22 mouse cellular contexts compared by ENCODE assay signal in genomic region chr3:58370811-58371210, GRCm38 (mm10). TPM values are rescaled to one million over a fixed set of nuclear protein-coding genes. Genes with fewer than 3 reads are reported as not detected.
DNase-seq lines count a peak whose midpoint lies in the region; ATAC-seq and TF ChIP-seq lines count a peak whose summit lies in the region.
"Had no signal": no experiment of that assay in that cellular context is flagged by ENCODE, and none has a peak within 500 bp of the region (broad histone marks: within the 10 kb centered on the region; RNA-seq: fewer than 3 reads in every experiment).

No protein-coding gene starts in this region.

- TF ChIP-seq POLR2A in brain, embryonic 14.5 days (IDR thresholded peaks at IDR 0.05; ENCODE audit: borderline replicate concordance, extremely low read depth, insufficient read depth, insufficient read length, poor library complexity, severe bottlenecking): no peak

- peak overlapping the region; percentile 85 for H3K27ac ChIP-seq in heart, embryonic 10.5 days
- H3K27ac ChIP-seq in heart, postnatal 0 days (ENCODE audit: low read depth): peak overlapping the region; percentile 97
- no peak overlapping the region for H3K27ac ChIP-seq in forebrain, embryonic 12.5 days
- H3K27ac ChIP-seq: hindbrain, embryonic 12.5 days; midbrain, embryonic 13.5 days had no signal

- H3K36me3 ChIP-seq in heart, embryonic 10.5 days: no peaks in the 10 kb centered on the region
- H3K36me3 ChIP-seq in heart, postnatal 0 days (replicated peaks; ENCODE audit: control insufficient read depth, insufficient read depth, low read length): no peaks in the 10 kb centered on the region
- H3K36me3 ChIP-seq in forebrain, embryonic 12.5 days (replicated peaks): no peaks in the 10 kb centered on the region
- H3K36me3 ChIP-seq: hindbrain, embryonic 12.5 days; midbrain, embryonic 13.5 days had no signal

- peaks cover 37% of the 10 kb centered on the region for H3K4me1 ChIP-seq in heart, embryonic 10.5 days
- peaks cover 46% of the 10 kb centered on the region for H3K4me1 ChIP-seq in heart, postnatal 0 days (ENCODE audit: control insufficient read depth, insufficient read depth)
- peaks cover 16% of the 10 kb centered on the region for H3K4me1 ChIP-seq in forebrain, embryonic 12.5 days

- no peaks in the 10 kb centered on the region for H3K9me3 ChIP-seq in heart, embryonic 10.5 days
- no peaks in the 10 kb centered on the region for H3K9me3 ChIP-seq in heart, postnatal 0 days (replicated peaks; ENCODE audit: control insufficient read depth, low read length)
- H3K9me3 ChIP-seq in forebrain, embryonic 12.5 days: no peaks in the 10 kb centered on the region
- H3K9me3 ChIP-seq: hindbrain, embryonic 12.5 days; megakaryocyte, embryonic 14.5 days; midbrain, embryonic 13.5 days had no signal

- DNase-seq in heart, embryonic 10.5 days (ENCODE audit: low spot score): no peak
- no peak for DNase-seq in heart, adult 11 months
- peak; percentile 39 for DNase-seq in heart, postnatal 0 days (ENCODE audit: low spot score)
- DNase-seq in heart, postnatal 4 days: no peak
- DNase-seq in 3134 (ENCODE audit: extremely low read depth, insufficient read length, low spot score): peak; percentile 22
- peak; percentile 15 for DNase-seq in brain, embryonic 14.5 days (ENCODE audit: low read depth)
- no peak for DNase-seq in embryo, embryonic 10 days (ENCODE audit: low spot score)
- DNase-seq: adrenal gland, adult 2 months; cerebellum, adult 2 months; cerebellum, postnatal 36 days; gastrocnemius, postnatal 25 days; heart, adult 2 months; kidney, adult 18-20 months; left cerebral cortex, postnatal 4 days; liver, postnatal 0 days; lung, postnatal 36 days; right cerebral cortex, postnatal 25 days; spleen, adult 18-20 months had no signal

- TF ChIP-seq EP300 in heart, postnatal 0 days (IDR thresholded peaks at IDR 0.05; ENCODE audit: low read depth): no peak

- no peak overlapping the region for H3K9ac ChIP-seq in heart, postnatal 0 days (replicated peaks; ENCODE audit: low read depth, low read length)
- H3K9ac ChIP-seq in forebrain, embryonic 12.5 days: no peak overlapping the region
- H3K9ac ChIP-seq: hindbrain, embryonic 12.5 days; liver, postnatal 0 days; midbrain, embryonic 13.5 days had no signal

- no peak for TF ChIP-seq CTCF in heart, postnatal 0 days (IDR thresholded peaks at IDR 0.05; ENCODE audit: low read depth)
- no peak for TF ChIP-seq CTCF in brain, embryonic 14.5 days (IDR thresholded peaks at IDR 0.05; ENCODE audit: borderline replicate concordance, extremely low read depth, insufficient read depth, insufficient read length)

- H3K4me2 ChIP-seq in heart, postnatal 0 days (ENCODE audit: low read depth, low read length): 0 out of 2 replicates have a peak overlapping the region, but pooled peaks have one; percentile 6
- H3K4me2 ChIP-seq in forebrain, embryonic 12.5 days: no peak overlapping the region
- H3K4me2 ChIP-seq: hindbrain, embryonic 12.5 days; midbrain, embryonic 13.5 days had no signal

- no peak overlapping the region for H3K4me3 ChIP-seq in heart, embryonic 10.5 days
- H3K4me3 ChIP-seq in heart, postnatal 0 days (ENCODE audit: low read depth, low read length): no peak overlapping the region
- H3K4me3 ChIP-seq in forebrain, embryonic 12.5 days (replicated peaks): no peak overlapping the region
- H3K4me3 ChIP-seq: heart, adult 2 months; hindbrain, embryonic 12.5 days; megakaryocyte, embryonic 14.5 days; midbrain, embryonic 13.5 days had no signal

- 54% methylated on average over 2 of the region's 2 CpGs for WGBS in heart, embryonic 10.5 days
- 35% methylated on average over 2 of the region's 2 CpGs for WGBS in heart, postnatal 0 days
- 90% methylated on average over 2 of the region's 2 CpGs for WGBS in forebrain, embryonic 12.5 days

- no peak for ATAC-seq in heart, postnatal 0 days (ENCODE audit: insufficient read depth, low read depth)
- no peak for ATAC-seq in forebrain, embryonic 12.5 days (ENCODE audit: low FRiP score)
- ATAC-seq: liver, postnatal 0 days; midbrain, embryonic 13.5 days had no signal

- no peaks in the 10 kb centered on the region; the same call in 1 of the 2 replicates for H3K27me3 ChIP-seq in heart, embryonic 10.5 days (ENCODE audit: insufficient read depth, poor library complexity, severe bottlenecking)
- no peaks in the 10 kb centered on the region for H3K27me3 ChIP-seq in heart, postnatal 0 days (ENCODE audit: control insufficient read depth, insufficient read depth, low read length)
- 0 out of 2 replicates have a peak, but pooled peaks cover 6% of the 10 kb centered on the region for H3K27me3 ChIP-seq in forebrain, embryonic 12.5 days
- H3K27me3 ChIP-seq: hindbrain, embryonic 12.5 days; midbrain, embryonic 13.5 days had no signal

RNA-seq across cellular contexts. Expression of gene Tsc22d2, which starts 43.7 kb away (rescaled TPM):
- polyA plus RNA-seq in heart, embryonic 10.5 days (2016; fragmentation: Nextera tagmentation; extraction: Ambion mirVana): 12.2 and 13.3 TPM in 2 replicates
- 35.8 and 61.0 TPM in 2 replicates for total RNA-seq in heart, postnatal 0 days (2014; rRNA removed; ENCODE audit: low replicate concordance)
- 6.9 and 7.4 TPM in 2 replicates for polyA plus RNA-seq in heart, postnatal 0 days (2015; fragmentation: Nextera tagmentation; extraction: Ambion mirVana)
- total RNA-seq in heart, postnatal 4 days (2021): 10 to 100 TPM; 46.7 to 49.8 TPM
- 14.0 and 19.6 TPM in 2 replicates for polyA plus RNA-seq in brain, embryonic 14.5 days (2012; rRNA removed)
- 12.0 and 14.8 TPM in 2 replicates for polyA plus RNA-seq in forebrain, embryonic 12.5 days (2016; fragmentation: Nextera tagmentation; extraction: Ambion mirVana)

Comparison
In these comparisons a context has a peak if more than half of its experiments do, and no peak if none do; other contexts are left out.
1. DNase-seq: peak in heart, postnatal 0 days (single experiment), 3134 (single experiment) and brain, embryonic 14.5 days (single experiment); none in heart, embryonic 10.5 days (single experiment), heart, adult 11 months (single experiment), heart, postnatal 4 days (single experiment) and embryo, embryonic 10 days (single experiment).